Mouse (Mus musculus): ENCODE results near the gene Stat5b. TPM values are rescaled to one million over a fixed set of nuclear protein-coding genes. Genes with fewer than 3 reads are reported as not detected.

Stat5b gene
- polyA plus RNA-seq, 1 experiment = 0.67 TPM

GRCm38 (mm10) chr11:100747114-100747513, 103.4 kb downstream of the Stat5b start:
- Histone ChIP-seq H3K9me3 (ENCODE audit: control insufficient read depth, low read length) (no peaks in the 10 kb centered on the region; the same call in 1 of the 2 replicates), H3K27me3 (ENCODE audit: control insufficient read depth) (peaks cover 29% of the 10 kb centered on the region), H3K4me1 (ENCODE audit: control insufficient read depth) (peaks cover 16% of the 10 kb centered on the region), H3K36me3 (ENCODE audit: control insufficient read depth) (no peaks in the 10 kb centered on the region), H3K4me3 (replicated peaks) (no peak overlapping the region)
- TF ChIP-seq TAL1 (IDR thresholded peaks at IDR 0.05; ENCODE audit: low read length) = no peak
- no peak for TF ChIP-seq GATA1 (IDR thresholded peaks at IDR 0.05; ENCODE audit: low read length)

GRCm38 (mm10) chr11:100746546-100746945, 104.0 kb downstream of the Stat5b start:
- TF ChIP-seq TAL1 (IDR thresholded peaks at IDR 0.05; ENCODE audit: low read length) = no peak
- no peak for TF ChIP-seq GATA1 (IDR thresholded peaks at IDR 0.05; ENCODE audit: low read length)
- peaks cover 16% of the 10 kb centered on the region for H3K4me1 ChIP-seq (ENCODE audit: control insufficient read depth)
- H3K27me3 ChIP-seq (ENCODE audit: control insufficient read depth) = peaks cover 27% of the 10 kb centered on the region
- H3K4me3 ChIP-seq (replicated peaks) = no peak overlapping the region
- no peaks in the 10 kb centered on the region for H3K36me3 ChIP-seq (ENCODE audit: control insufficient read depth)
- no peaks in the 10 kb centered on the region; the same call in 1 of the 2 replicates for H3K9me3 ChIP-seq (ENCODE audit: control insufficient read depth, low read length)

DNA sequence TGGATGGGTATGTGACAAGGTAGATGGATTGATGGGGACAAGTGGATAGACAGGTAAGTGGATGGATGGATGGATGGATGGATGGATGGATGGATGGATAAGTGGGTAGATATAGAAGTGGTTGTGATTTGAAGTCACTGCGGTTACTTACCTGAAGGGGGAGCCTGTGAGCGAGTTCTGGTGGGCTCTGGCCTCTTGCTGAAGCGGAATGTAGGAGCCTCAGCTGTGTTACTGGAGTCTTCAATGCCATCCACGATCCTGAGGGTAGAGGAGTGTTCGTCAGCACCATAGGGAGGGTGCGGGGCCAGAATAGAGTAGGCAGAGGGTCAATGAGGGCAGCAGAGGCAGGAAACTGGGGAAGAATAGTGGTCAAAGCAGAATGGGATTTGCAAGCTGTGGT, 105.4 kb downstream of the Stat5b start:
- peaks cover 22% of the 10 kb centered on the region for H3K27me3 ChIP-seq (ENCODE audit: control insufficient read depth)
- no peak overlapping the region for H3K4me3 ChIP-seq (replicated peaks)
- TF ChIP-seq TAL1 (IDR thresholded peaks at IDR 0.05; ENCODE audit: low read length) = no peak
- no peak for TF ChIP-seq GATA1 (IDR thresholded peaks at IDR 0.05; ENCODE audit: low read length)
- H3K4me1 ChIP-seq (ENCODE audit: control insufficient read depth) = peaks cover 28% of the 10 kb centered on the region
- no peaks in the 10 kb centered on the region for H3K9me3 ChIP-seq (ENCODE audit: control insufficient read depth, low read length)
- H3K36me3 ChIP-seq (ENCODE audit: control insufficient read depth) = no peaks in the 10 kb centered on the region

DNA sequence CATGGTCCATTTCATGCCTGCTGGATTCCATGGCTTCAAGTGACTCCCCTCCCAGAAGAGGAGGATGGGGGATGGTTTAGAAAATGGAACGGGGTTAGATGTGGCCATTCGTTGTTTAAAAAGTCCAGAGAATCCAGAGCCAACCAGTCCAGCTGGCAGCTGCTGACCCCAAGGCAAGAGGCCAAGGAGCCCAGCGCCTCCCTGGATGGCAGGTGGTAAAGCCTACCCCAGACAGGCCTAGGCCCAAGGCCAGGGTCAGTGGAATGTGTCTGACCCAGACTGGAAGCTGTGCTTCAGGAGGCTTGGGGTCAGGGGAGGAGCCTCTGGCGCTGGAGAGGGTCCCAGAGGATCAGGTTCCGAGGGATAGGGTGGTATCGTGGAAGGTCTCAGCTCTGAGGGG, 109.2 kb downstream of the Stat5b start:
- peaks cover 6% of the 10 kb centered on the region; the same call in 1 of the 2 replicates for H3K36me3 ChIP-seq (ENCODE audit: control insufficient read depth)
- peaks cover 3% of the 10 kb centered on the region for H3K27me3 ChIP-seq (ENCODE audit: control insufficient read depth)
- no peak overlapping the region for H3K4me3 ChIP-seq (replicated peaks)
- TF ChIP-seq TAL1 (IDR thresholded peaks at IDR 0.05; ENCODE audit: low read length) (no peak), GATA1 (IDR thresholded peaks at IDR 0.05; ENCODE audit: low read length) (no peak)
- H3K4me1 ChIP-seq (ENCODE audit: control insufficient read depth) = peaks cover 47% of the 10 kb centered on the region
- no peaks in the 10 kb centered on the region for H3K9me3 ChIP-seq (ENCODE audit: control insufficient read depth, low read length)

- Histone ChIP-seq H3K4me3 (replicated peaks) (peak overlapping the region; percentile 100), H3K36me3 (ENCODE audit: control insufficient read depth) (peaks cover 30% of the 10 kb centered on the region), H3K4me1 (ENCODE audit: control insufficient read depth) (peaks cover 67% of the 10 kb centered on the region), H3K9me3 (ENCODE audit: control insufficient read depth, low read length) (no peaks in the 10 kb centered on the region), H3K27me3 (ENCODE audit: control insufficient read depth) (no peaks in the 10 kb centered on the region)
- TF ChIP-seq GATA1 (IDR thresholded peaks at IDR 0.05; ENCODE audit: low read length) = no peak
- TF ChIP-seq TAL1 (IDR thresholded peaks at IDR 0.05; ENCODE audit: low read length) = no peak
Measured at GRCm38 (mm10) chr11:100738749-100739148, 111.8 kb downstream of the Stat5b start.

DNA sequence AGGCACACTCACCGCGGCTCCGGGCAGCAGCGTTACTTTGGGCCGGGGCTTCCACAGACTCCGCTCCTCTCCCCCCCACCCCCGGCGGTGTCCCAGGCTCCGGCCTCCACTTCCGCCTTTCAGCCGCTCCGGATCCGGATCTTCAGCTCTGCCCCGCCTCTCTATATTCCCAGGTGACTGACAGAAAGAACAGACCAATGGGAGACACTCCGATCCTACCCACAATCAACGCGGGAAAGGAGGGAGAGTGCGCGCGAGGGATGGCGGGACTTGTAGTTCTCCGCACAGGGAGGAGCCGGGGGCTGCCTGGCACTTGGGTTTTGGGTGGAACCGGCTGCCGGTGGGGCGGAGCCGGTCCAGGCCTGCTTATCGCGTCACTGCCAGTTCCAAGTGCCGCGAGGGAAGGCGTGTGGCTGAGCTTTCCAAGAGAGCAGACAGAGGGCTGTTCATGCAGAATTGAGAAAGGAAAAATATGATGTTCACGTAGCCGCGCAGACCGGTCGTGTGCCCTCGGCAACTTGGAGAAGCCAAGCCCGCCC, 112.4 kb downstream of the Stat5b start, which contains the start of gene Rab5c:
Gene Rab5c (minus strand): TSS at position 150 of the 539 bp plus-strand sequence.
- TF ChIP-seq GATA1 (IDR thresholded peaks at IDR 0.05; ENCODE audit: low read length) (0 out of 2 replicates have a peak, but pooled peaks have one; percentile 45), TAL1 (IDR thresholded peaks at IDR 0.05; ENCODE audit: low read length) (peak; percentile 33; the same call in 1 of the 3 replicates)
- Histone ChIP-seq H3K27me3 (ENCODE audit: control insufficient read depth) (no peaks in the 10 kb centered on the region), H3K4me3 (replicated peaks) (peak within 1 kb of the TSS; percentile 100), H3K36me3 (ENCODE audit: control insufficient read depth) (peaks cover 36% of the 10 kb centered on the region), H3K4me1 (ENCODE audit: control insufficient read depth) (peaks cover 72% of the 10 kb centered on the region), H3K9me3 (ENCODE audit: control insufficient read depth, low read length) (no peaks in the 10 kb centered on the region)

- H3K4me1 ChIP-seq (ENCODE audit: control insufficient read depth) = peaks cover 76% of the 10 kb centered on the region
- peaks cover 45% of the 10 kb centered on the region for H3K36me3 ChIP-seq (ENCODE audit: control insufficient read depth)
- peak overlapping the region; percentile 100 for H3K4me3 ChIP-seq (replicated peaks)
- no peaks in the 10 kb centered on the region for H3K9me3 ChIP-seq (ENCODE audit: control insufficient read depth, low read length)
- H3K27me3 ChIP-seq (ENCODE audit: control insufficient read depth) = no peaks in the 10 kb centered on the region
- TF ChIP-seq TAL1 (IDR thresholded peaks at IDR 0.05; ENCODE audit: low read length) = no peak
- TF ChIP-seq GATA1 (IDR thresholded peaks at IDR 0.05; ENCODE audit: low read length) = peak; percentile 80
Measured at GRCm38 (mm10) chr11:100737105-100737733, 113.3 kb downstream of the Stat5b start.

GRCm38 (mm10) chr11:100736746-100737080, 113.8 kb downstream of the Stat5b start:
- H3K36me3 ChIP-seq (ENCODE audit: control insufficient read depth) = peaks cover 50% of the 10 kb centered on the region
- peaks cover 81% of the 10 kb centered on the region for H3K4me1 ChIP-seq (ENCODE audit: control insufficient read depth)
- no peaks in the 10 kb centered on the region for H3K9me3 ChIP-seq (ENCODE audit: control insufficient read depth, low read length)
- H3K27me3 ChIP-seq (ENCODE audit: control insufficient read depth) = no peaks in the 10 kb centered on the region
- peak overlapping the region; percentile 100 for H3K4me3 ChIP-seq (replicated peaks)
- TF ChIP-seq GATA1 (IDR thresholded peaks at IDR 0.05; ENCODE audit: low read length) = no peak
- no peak for TF ChIP-seq TAL1 (IDR thresholded peaks at IDR 0.05; ENCODE audit: low read length)

- no peaks in the 10 kb centered on the region for H3K27me3 ChIP-seq (ENCODE audit: control insufficient read depth)
- H3K36me3 ChIP-seq (ENCODE audit: control insufficient read depth) = peaks cover 56% of the 10 kb centered on the region
- H3K4me3 ChIP-seq (replicated peaks) = peak overlapping the region; percentile 100
- no peaks in the 10 kb centered on the region for H3K9me3 ChIP-seq (ENCODE audit: control insufficient read depth, low read length)
- H3K4me1 ChIP-seq (ENCODE audit: control insufficient read depth) = peaks cover 80% of the 10 kb centered on the region
- no peak for TF ChIP-seq GATA1 (IDR thresholded peaks at IDR 0.05; ENCODE audit: low read length)
- no peak for TF ChIP-seq TAL1 (IDR thresholded peaks at IDR 0.05; ENCODE audit: low read length)
Measured at GRCm38 (mm10) chr11:100735954-100736745, 114.4 kb downstream of the Stat5b start.

Data from erythroblast, embryonic 14.5 days (primary cell).